Mouse (Mus musculus) liver, embryonic 16.5 days (tissue): Measurements from ENCODE around the gene Irs2. TPM values are rescaled to one million over a fixed set of nuclear protein-coding genes. Genes with fewer than 3 reads are reported as not detected.

Experiments
- ATAC-seq: fragments of 200-750 bp; cut with Nextera tagmentation; 2 replicates; pipeline ENCODE4 v1.8.0; 2017; ENCODE audit warnings: low read depth, mild to moderate bottlenecking, moderate number of reproducible peaks, moderate library complexity
- H3K27ac ChIP-seq: fragments of 300-500 bp; sonication (generic); 2 replicates; pipeline ENCODE4 v1.5.1; 2014; ENCODE audit warnings: mild to moderate bottlenecking, low read length
- H3K27me3 ChIP-seq: fragments of 300-500 bp; sonication (generic); 2 replicates; pipeline ENCODE4 v1.6.1; 2014; ENCODE audit warnings: low read depth, low read length, mixed read lengths; ENCODE audit not compliant: control insufficient read depth, insufficient read depth
- H3K36me3 ChIP-seq: fragments of 300-500 bp; sonication (generic); 2 replicates; pipeline ENCODE4 v1.6.1; 2014; ENCODE audit warnings: mild to moderate bottlenecking; ENCODE audit not compliant: control insufficient read depth, insufficient read depth
- H3K4me1 ChIP-seq: fragments of 300-500 bp; sonication (generic); 2 replicates; pipeline ENCODE4 v1.6.1; 2014; ENCODE audit warnings: low read depth, low read length, mixed read lengths; ENCODE audit not compliant: control insufficient read depth
- H3K4me2 ChIP-seq: fragments of 300-500 bp; sonication (generic); 2 replicates; pipeline ENCODE4 v1.6.1; 2014; ENCODE audit warnings: low read depth, low read length, mixed read lengths
- H3K4me3 ChIP-seq: fragments of 300-500 bp; sonication (generic); 2 replicates; pipeline ENCODE4 v1.5.1; 2014; ENCODE audit warnings: low read depth, mild to moderate bottlenecking, low read length
- H3K9ac ChIP-seq: fragments of 300-500 bp; sonication (generic); 2 replicates; pipeline ENCODE4 v1.6.1; 2014; ENCODE audit warnings: low read depth, low read length
- H3K9me3 ChIP-seq: fragments of 300-500 bp; sonication (generic); replicated peaks from 2 replicates; pipeline ENCODE4 v1.6.1; 2016; ENCODE audit warnings: low read length; ENCODE audit not compliant: control insufficient read depth
- WGBS: fragments of 180-500 bp; shearing (Covaris S2); extraction: QIAGEN DNeasy Blood & Tissue Kit; methylation state at CpG from one replicate; pipeline ENCODE4 v1.1.7; 2014; ENCODE audit not compliant: insufficient replicate concordance; 5-methylcytosine and 5-hydroxymethylcytosine counted together
- polyA plus RNA-seq: library from polyadenylated mRNA; unstranded; fragments of >200 nt; fragmentation: Nextera tagmentation; extraction: Ambion mirVana; gene quantifications from 2 replicates; pipeline ENCODE4 v1.2.1, GENCODE M21; 2015

Irs2 gene
- polyA plus RNA-seq, 1 experiment from 2014 or later, result 3.2 TPM

- H3K4me2 ChIP-seq, result no peak overlapping the region
- no peak overlapping the region for H3K9ac ChIP-seq
- H3K27ac ChIP-seq, result no peak overlapping the region
- H3K27me3 ChIP-seq, result peaks cover 10% of the 10 kb centered on the region
- H3K4me1 ChIP-seq, result no peaks in the 10 kb centered on the region; the same call in 1 of the 2 replicates
- 27% methylated on average over 9 of the region's 9 CpGs for WGBS
- H3K36me3 ChIP-seq, result no peaks in the 10 kb centered on the region
- H3K4me3 ChIP-seq, result no peak overlapping the region
- H3K9me3 ChIP-seq, result no peaks in the 10 kb centered on the region
- ATAC-seq, result no peak
These were observed 50.8 kb downstream of the Irs2 start for GRCm38 (mm10) chr8:10957292-10957955.

- Histone ChIP-seq H3K36me3 (no peaks in the 10 kb centered on the region), H3K9me3 (no peaks in the 10 kb centered on the region), H3K4me1 (no peaks in the 10 kb centered on the region), H3K4me2 (no peak overlapping the region), H3K27ac (no peak overlapping the region), H3K27me3 (peaks cover under 1% of the 10 kb centered on the region; the same call in 1 of the 2 replicates), H3K4me3 (no peak overlapping the region), H3K9ac (no peak overlapping the region)
- no peak for ATAC-seq
- 29% methylated on average over 11 of the region's 11 CpGs for WGBS
These were observed 54.8 kb downstream of the Irs2 start for GRCm38 (mm10) chr8:10953346-10954053.

GRCm38 (mm10) chr8:10952706-10953105, 55.6 kb downstream of the Irs2 start:
- 42% methylated on average over 5 of the region's 5 CpGs for WGBS

GRCm38 (mm10) chr8:10952235-10952634, 56.0 kb downstream of the Irs2 start:
- no peak overlapping the region for H3K27ac ChIP-seq
- H3K4me2 ChIP-seq, result no peak overlapping the region
- H3K36me3 ChIP-seq, result no peaks in the 10 kb centered on the region
- H3K9ac ChIP-seq, result no peak overlapping the region
- 39% methylated on average over 2 of the region's 2 CpGs for WGBS
- ATAC-seq, result no peak
- no peaks in the 10 kb centered on the region for H3K9me3 ChIP-seq
- no peaks in the 10 kb centered on the region for H3K27me3 ChIP-seq
- H3K4me3 ChIP-seq, result no peak overlapping the region
- H3K4me1 ChIP-seq, result no peaks in the 10 kb centered on the region

More at GRCm38 (mm10) chr8:10952706-10953105, 55.6 kb downstream of the Irs2 start:
- no peak overlapping the region for H3K9ac ChIP-seq
- no peak overlapping the region for H3K4me2 ChIP-seq
- no peaks in the 10 kb centered on the region for H3K36me3 ChIP-seq
- H3K27me3 ChIP-seq, result no peaks in the 10 kb centered on the region
- ATAC-seq, result no peak
- H3K4me1 ChIP-seq, result no peaks in the 10 kb centered on the region
- no peak overlapping the region for H3K27ac ChIP-seq
- H3K9me3 ChIP-seq, result no peaks in the 10 kb centered on the region
- no peak overlapping the region for H3K4me3 ChIP-seq

- H3K9ac ChIP-seq, result no peak overlapping the region
- no peak overlapping the region for H3K4me2 ChIP-seq
- peaks cover 6% of the 10 kb centered on the region for H3K4me1 ChIP-seq
- no peaks in the 10 kb centered on the region for H3K27me3 ChIP-seq
- no peak overlapping the region for H3K27ac ChIP-seq
- H3K36me3 ChIP-seq, result no peaks in the 10 kb centered on the region
- ATAC-seq, result no peak
- 62% methylated on average over 4 of the region's 4 CpGs for WGBS
- H3K9me3 ChIP-seq, result no peaks in the 10 kb centered on the region
- no peak overlapping the region for H3K4me3 ChIP-seq
These were observed 56.7 kb downstream of the Irs2 start for GRCm38 (mm10) chr8:10951567-10951966.

- peak overlapping the region; percentile 5; the same call in 1 of the 2 replicates for H3K27ac ChIP-seq
- peaks cover 17% of the 10 kb centered on the region for H3K4me1 ChIP-seq
These were observed 62.1 kb downstream of the Irs2 start for GRCm38 (mm10) chr8:10945939-10946740.

GRCm38 (mm10) chr8:10945490-10945889, 62.8 kb downstream of the Irs2 start:
- H3K4me3 ChIP-seq, result no peak overlapping the region
- no peaks in the 10 kb centered on the region for H3K27me3 ChIP-seq
- no peak overlapping the region for H3K9ac ChIP-seq
- peaks cover 17% of the 10 kb centered on the region for H3K4me1 ChIP-seq
- 30% methylated on average over 2 of the region's 2 CpGs for WGBS
- ATAC-seq, result no peak
- peak overlapping the region; percentile 38; the same call in 1 of the 2 replicates for H3K4me2 ChIP-seq
- no peaks in the 10 kb centered on the region for H3K9me3 ChIP-seq
- H3K36me3 ChIP-seq, result no peaks in the 10 kb centered on the region
- H3K27ac ChIP-seq, result peak overlapping the region; percentile 2; the same call in 1 of the 2 replicates

More at GRCm38 (mm10) chr8:10945939-10946740, 62.1 kb downstream of the Irs2 start:
- peak; percentile 86 for ATAC-seq
- 2% methylated on average over 23 of the region's 23 CpGs for WGBS
- Histone ChIP-seq H3K27me3 (no peaks in the 10 kb centered on the region), H3K36me3 (no peaks in the 10 kb centered on the region), H3K4me3 (peak overlapping the region; percentile 23), H3K4me2 (peak overlapping the region; percentile 38), H3K9ac (peak overlapping the region; percentile 15; the same call in 1 of the 2 replicates), H3K9me3 (no peaks in the 10 kb centered on the region)

- ATAC-seq, result no peak
- H3K27me3 ChIP-seq, result no peaks in the 10 kb centered on the region
- no peak overlapping the region for H3K27ac ChIP-seq
- peaks cover 22% of the 10 kb centered on the region for H3K4me1 ChIP-seq
- no peak overlapping the region for H3K9ac ChIP-seq
- H3K4me2 ChIP-seq, result no peak overlapping the region
- H3K4me3 ChIP-seq, result no peak overlapping the region
- no peaks in the 10 kb centered on the region for H3K36me3 ChIP-seq
- H3K9me3 ChIP-seq, result no peaks in the 10 kb centered on the region
- 63% methylated on average over 9 of the region's 9 CpGs for WGBS
These were observed 64.8 kb downstream of the Irs2 start for GRCm38 (mm10) chr8:10943314-10944060.
